Mouse (Mus musculus): ENCODE results near the gene Fam126a. TPM values are rescaled to one million over a fixed set of nuclear protein-coding genes. Genes with fewer than 3 reads are reported as not detected.
"Not testable (repeated sequence)": the region's sequence is repeated elsewhere in the genome, so short reads cannot be mapped to it uniquely, and the experiment has no call there.

Gene Fam126a
- total RNA-seq, 2 experiments from 2014 or later: 210 to 281 TPM

GRCm38 (mm10) chr5:23919892-23920731, 110.4 kb downstream of the Fam126a start:
- ATAC-seq (replicated peaks; ENCODE audit: low FRiP score, poor library complexity, severe bottlenecking): no peak

DNA sequence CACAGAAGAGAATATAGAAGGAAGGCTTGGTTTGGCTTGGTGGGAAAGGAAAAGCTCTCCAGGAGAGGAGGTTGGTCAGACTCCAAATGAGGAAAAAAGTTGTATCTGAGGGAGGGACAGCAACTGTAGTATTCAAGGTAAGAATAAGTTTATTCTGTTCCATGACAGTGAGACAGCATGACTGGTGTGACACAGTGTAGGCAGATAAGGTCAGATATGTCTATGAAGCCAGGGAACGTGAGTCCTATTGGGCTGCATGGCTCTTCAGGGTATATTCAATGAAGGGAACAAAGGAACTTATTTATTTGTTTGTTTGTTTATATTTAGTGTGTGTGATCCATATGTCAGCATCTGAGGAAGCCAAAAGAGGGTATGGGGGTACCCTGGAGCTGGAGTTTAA, 113.2 kb downstream of the Fam126a start:
- ATAC-seq (replicated peaks; ENCODE audit: low FRiP score, poor library complexity, severe bottlenecking): 0 out of 2 replicates have a peak, but pooled peaks have one; percentile 23

GRCm38 (mm10) chr5:23911556-23911955, 118.9 kb downstream of the Fam126a start:
- ATAC-seq (replicated peaks; ENCODE audit: low FRiP score, poor library complexity, severe bottlenecking): no peak

GRCm38 (mm10) chr5:23909256-23909655, 121.2 kb downstream of the Fam126a start:
- no peak for ATAC-seq (replicated peaks; ENCODE audit: low FRiP score, poor library complexity, severe bottlenecking)

DNA sequence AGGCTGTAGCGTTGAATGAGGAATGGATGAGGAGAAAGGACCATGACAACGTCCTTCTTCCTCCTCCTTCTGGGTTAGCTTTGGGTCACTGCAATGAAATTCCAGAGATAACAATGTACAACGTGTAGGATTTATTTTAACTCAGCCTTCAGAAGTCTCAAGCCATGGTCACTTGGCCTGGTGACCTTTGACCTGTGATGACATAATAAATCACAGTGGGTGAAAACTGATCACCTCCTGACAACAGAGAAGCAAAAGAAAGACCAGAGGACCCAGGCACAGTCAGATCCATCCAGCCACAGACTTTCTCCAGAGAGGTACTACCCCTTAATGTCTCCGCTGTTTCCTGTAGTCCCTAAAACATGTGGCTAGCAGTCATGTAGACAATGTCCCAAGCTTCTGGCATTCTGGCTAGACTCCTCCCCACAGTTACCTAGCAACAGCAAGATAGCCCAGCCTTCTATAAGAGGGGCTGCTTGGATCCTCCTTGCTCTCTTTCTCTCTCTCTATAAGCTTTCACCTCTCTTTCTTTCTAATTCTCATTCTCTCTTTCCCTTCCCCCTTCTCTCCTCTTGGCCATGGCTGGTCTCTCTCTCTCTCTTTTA, 121.9 kb downstream of the Fam126a start:
- no peak for ATAC-seq (replicated peaks; ENCODE audit: low FRiP score, poor library complexity, severe bottlenecking)

- no peak for ATAC-seq (replicated peaks; ENCODE audit: low FRiP score, poor library complexity, severe bottlenecking)
Observed at GRCm38 (mm10) chr5:23902221-23902620, 128.3 kb downstream of the Fam126a start.

DNA sequence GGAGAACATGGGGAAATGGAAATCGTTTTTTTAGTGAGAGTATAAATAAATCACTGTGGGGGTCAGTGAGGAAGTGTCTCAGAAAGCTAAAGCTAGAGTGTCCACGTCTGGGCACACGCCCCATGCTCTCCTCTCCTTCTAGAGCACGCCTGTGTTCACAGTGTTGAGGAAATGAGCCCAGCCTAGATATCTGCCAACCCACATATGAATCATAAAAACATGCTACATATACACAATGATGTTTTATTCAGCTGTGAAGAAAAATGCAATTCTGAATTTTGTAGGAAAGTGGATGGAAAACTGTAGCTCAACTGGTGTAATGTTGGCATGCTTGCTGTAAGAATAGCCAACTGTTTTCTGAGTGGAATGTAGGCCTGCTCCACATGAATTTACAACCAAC, 130.3 kb downstream of the Fam126a start:
- ATAC-seq (replicated peaks; ENCODE audit: low FRiP score, poor library complexity, severe bottlenecking): no peak

DNA sequence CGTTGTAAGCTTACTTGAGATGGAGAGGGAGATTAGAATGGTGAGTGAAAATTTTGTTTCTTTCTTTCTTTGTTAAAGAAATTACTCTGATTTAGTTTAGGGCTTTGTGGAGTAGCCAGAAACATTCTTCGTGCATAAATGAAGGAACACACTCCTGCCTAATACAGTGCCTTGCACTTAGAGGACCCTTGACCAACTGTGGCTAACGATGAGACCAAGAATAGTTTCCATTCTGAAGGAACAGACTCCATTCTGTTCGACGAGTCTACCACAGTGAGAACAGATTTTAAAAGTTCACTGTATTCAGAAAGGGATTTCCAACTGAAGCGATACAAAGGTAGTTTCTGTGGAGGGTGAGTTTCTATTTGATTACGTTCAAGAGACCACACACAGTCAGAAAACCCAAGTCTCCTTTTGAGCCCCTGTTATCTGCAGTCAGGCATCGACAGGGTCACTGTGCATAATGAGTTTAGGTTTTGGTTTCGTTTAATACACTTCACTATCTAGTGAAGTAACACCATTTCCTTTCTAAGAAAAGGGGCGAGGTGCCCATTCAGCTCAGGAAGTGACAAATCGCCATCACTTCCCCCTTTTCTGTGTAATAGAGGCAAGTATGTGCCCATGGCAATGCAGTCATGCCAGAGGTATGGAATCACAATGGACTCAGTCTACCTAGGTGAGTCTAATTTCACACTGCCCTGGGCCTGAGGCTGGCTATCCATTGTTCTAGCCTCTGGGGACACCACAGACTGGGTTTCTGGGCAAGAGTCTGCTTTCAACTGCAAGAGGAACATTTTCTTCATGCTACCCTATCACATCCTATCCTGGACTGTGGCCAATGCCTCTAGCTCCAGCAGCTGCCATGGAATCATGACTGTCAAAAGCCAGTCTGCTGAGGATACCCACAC, 136.4 kb downstream of the Fam126a start:
- no peak for ATAC-seq (replicated peaks; ENCODE audit: low FRiP score, poor library complexity, severe bottlenecking)

- no peak for ATAC-seq (replicated peaks; ENCODE audit: low FRiP score, poor library complexity, severe bottlenecking)
Observed at GRCm38 (mm10) chr5:23893156-23893863, 137.2 kb downstream of the Fam126a start.

DNA sequence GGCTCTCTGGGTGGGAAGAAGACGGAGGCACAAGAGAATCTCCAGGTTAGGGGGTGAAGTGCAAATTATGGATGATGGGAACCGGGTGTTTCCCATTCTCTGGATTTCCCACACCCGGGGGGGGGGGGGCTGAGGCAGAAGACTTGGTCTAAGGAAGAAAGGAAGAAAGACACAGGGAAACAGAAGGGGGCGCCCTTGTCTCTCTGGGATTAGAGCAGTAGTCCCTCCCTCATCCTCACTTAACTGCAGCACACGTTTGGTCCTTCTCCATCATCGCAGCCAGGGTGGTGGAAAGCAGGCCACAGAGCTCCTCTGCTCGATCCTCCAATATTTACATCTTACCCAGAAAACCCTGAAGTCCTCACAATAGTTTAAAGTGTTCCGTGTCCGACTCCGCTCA, 139.8 kb downstream of the Fam126a start:
- peak; percentile 71 for ATAC-seq (replicated peaks; ENCODE audit: low FRiP score, poor library complexity, severe bottlenecking)

DNA sequence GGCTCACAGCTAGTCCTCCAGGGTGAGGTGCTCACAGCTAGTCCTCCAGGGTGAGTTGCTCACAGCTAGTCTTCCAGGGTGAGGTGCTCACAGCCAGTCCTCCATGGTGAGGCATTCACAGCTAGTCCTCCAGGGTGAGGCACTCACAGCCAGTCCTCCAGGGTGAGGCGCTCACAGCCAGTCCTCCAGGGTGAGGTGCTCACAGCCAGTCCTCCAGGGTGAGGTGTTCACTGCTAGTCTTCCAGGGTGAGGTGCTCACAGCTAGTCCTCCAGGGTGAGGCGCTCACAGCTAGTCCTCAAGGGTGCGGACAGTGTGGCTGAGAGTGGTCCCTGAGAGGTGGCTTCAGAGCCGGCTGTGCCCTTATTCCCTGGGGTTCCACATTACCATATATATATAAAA, 141.0 kb downstream of the Fam126a start:
- peak; percentile 81 for ATAC-seq (replicated peaks; ENCODE audit: low FRiP score, poor library complexity, severe bottlenecking)

GRCm38 (mm10) chr5:23887111-23887510, 143.4 kb downstream of the Fam126a start:
- no peak for ATAC-seq (replicated peaks; ENCODE audit: low FRiP score, poor library complexity, severe bottlenecking)

DNA sequence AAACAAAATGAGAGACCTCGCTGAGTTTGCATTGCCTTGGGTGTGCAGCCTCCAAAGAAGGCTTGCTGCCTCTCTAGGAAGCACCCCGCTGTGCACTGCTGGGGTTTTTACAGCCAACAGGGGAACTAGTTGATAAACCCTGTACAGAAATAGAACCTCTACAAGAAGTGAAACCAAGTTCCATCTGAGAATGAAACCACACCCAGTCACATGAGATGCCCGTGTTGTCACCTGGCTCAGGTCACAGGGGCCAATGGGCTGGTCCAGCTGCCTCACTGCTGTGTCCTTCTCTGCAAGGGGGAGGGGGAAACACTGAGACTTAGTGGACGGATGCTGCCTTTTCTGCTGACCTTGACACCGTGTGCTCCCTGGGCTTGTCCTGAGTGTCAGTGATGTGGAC, 156.0 kb downstream of the Fam126a start:
- peak; percentile 20; the same call in 1 of the 2 replicates for ATAC-seq (replicated peaks; ENCODE audit: low FRiP score, poor library complexity, severe bottlenecking)

- ATAC-seq (replicated peaks; ENCODE audit: low FRiP score, poor library complexity, severe bottlenecking): no peak
Observed at GRCm38 (mm10) chr5:23872586-23872985, 157.9 kb downstream of the Fam126a start.

DNA sequence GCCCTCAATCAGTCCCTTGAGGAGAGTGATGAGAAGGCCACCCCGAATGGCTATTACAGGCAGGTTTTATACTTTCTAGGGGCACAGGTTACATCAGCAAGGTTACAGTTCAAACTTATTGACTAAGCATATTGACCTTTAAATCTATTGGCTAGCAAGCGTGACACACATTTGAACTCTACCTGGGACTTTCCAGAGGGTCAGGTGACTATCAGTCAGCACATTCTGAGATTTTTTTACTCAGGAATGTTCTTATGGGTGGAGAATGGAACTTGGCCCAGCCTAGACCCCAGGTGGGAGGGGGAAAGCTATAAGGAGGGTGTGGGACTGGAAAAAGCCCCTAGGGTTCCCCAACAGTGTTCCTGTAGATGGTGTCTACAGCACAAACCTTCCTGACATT, 159.2 kb downstream of the Fam126a start:
- not testable (repeated sequence) for ATAC-seq (replicated peaks; ENCODE audit: low FRiP score, poor library complexity, severe bottlenecking)

DNA sequence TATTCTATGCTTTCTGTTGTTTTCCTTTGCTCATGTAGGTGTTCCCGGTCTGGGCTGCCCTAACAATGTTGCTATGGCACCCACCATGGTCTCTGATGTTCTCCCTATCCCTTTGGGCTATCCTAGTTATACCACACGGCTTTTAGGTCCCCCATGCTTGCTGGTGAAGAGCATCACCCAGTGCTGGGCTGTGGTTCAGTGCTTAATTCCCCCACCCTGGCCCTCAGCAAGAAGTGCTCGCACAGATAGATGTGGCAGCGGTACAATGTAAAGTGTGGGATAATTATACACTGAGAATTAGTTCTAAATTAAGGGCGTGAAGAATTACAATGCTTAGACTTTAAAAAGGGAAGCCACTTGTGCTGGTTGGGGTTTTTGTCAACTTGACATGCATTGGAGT, 164.5 kb downstream of the Fam126a start:
- no peak for ATAC-seq (replicated peaks; ENCODE audit: low FRiP score, poor library complexity, severe bottlenecking)

All from erythroblast, adult 5-6 weeks (primary cell).